Mouse (Mus musculus): Measurements from ENCODE around the gene Btn2a2. TPM values are rescaled to one million over a fixed set of nuclear protein-coding genes. Genes with fewer than 3 reads are reported as not detected.

Btn2a2 gene
- polyA plus RNA-seq, 1 experiment from 2014 or later, result 0.20 TPM

- WGBS, result 84% methylated on average over 2 of the region's 2 CpGs
- Histone ChIP-seq H3K27me3 (ENCODE audit: control insufficient read depth, insufficient read depth, low read depth, low read length) (no peaks in the 10 kb centered on the region), H3K36me3 (ENCODE audit: control insufficient read depth, insufficient read depth, low read length) (no peaks in the 10 kb centered on the region), H3K9me3 (ENCODE audit: control insufficient read depth, low read length) (no peaks in the 10 kb centered on the region), H3K4me1 (replicated peaks; ENCODE audit: control insufficient read depth, insufficient read depth, low read length) (no peaks in the 10 kb centered on the region), H3K4me2 (ENCODE audit: low read depth, low read length) (no peak overlapping the region), H3K9ac (ENCODE audit: low read length) (no peak overlapping the region), H3K4me3 (ENCODE audit: low read length) (no peak overlapping the region), H3K27ac (ENCODE audit: low read length) (no peak overlapping the region)
- no peak for ATAC-seq (ENCODE audit: low read depth)
Measured at GRCm38 (mm10) chr13:23483153-23483552, 5.5 kb downstream of the Btn2a2 start.

DNA sequence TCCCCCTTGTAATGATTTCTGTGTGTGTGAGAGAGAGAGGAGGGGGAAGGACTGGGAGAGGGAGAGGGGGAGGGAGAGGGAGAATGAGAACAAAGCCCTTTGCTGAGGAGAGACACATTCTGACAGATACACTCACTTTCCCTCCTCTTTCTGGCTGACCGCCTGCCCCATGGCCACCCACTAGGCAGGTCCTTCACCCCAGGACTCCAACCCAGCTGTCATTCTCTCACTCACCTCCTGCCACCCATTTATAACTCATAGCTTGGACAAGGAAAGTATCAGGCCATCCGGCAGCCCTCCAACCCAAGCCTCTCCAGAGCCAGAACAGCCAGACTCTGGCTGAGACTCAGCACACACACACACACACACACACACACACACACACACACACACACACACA lies 13.0 kb downstream of the Btn2a2 start:
- no peaks in the 10 kb centered on the region for H3K36me3 ChIP-seq (ENCODE audit: control insufficient read depth, insufficient read depth, low read length)
- no peak overlapping the region for H3K27ac ChIP-seq (ENCODE audit: low read length)
- 12% methylated on average over 2 of the region's 2 CpGs for WGBS
- H3K4me2 ChIP-seq (ENCODE audit: low read depth, low read length), result no peak overlapping the region
- no peak overlapping the region for H3K9ac ChIP-seq (ENCODE audit: low read length)
- peak; percentile 91 for ATAC-seq (ENCODE audit: low read depth)
- no peak overlapping the region for H3K4me3 ChIP-seq (ENCODE audit: low read length)
- H3K4me1 ChIP-seq (replicated peaks; ENCODE audit: control insufficient read depth, insufficient read depth, low read length), result no peaks in the 10 kb centered on the region
- no peaks in the 10 kb centered on the region for H3K27me3 ChIP-seq (ENCODE audit: control insufficient read depth, insufficient read depth, low read depth, low read length)
- H3K9me3 ChIP-seq (ENCODE audit: control insufficient read depth, low read length), result no peaks in the 10 kb centered on the region

DNA sequence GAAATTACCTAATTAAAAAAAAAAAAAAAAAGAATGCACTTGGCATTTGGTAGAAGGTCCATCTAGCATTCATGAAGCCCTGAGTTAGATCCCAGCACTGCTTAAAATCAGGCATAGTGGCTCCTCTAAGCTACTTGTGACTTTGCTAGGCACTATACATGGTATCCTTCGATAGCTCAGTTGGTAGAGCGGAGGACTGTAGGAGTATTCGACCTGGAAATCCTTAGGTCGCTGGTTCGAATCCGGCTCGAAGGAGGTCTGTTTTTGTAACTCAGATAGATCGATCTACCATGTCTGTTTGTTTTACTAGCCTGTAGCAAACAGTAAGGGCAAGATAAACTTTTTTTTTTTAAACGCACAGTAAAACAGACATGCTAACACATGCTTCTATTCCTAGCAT lies 21.7 kb downstream of the Btn2a2 start:
- Histone ChIP-seq H3K9me3 (ENCODE audit: control insufficient read depth, low read length) (no peaks in the 10 kb centered on the region), H3K27ac (ENCODE audit: low read length) (no peak overlapping the region), H3K27me3 (ENCODE audit: control insufficient read depth, insufficient read depth, low read depth, low read length) (no peaks in the 10 kb centered on the region), H3K9ac (ENCODE audit: low read length) (no peak overlapping the region), H3K4me1 (replicated peaks; ENCODE audit: control insufficient read depth, insufficient read depth, low read length) (peaks cover 17% of the 10 kb centered on the region), H3K36me3 (ENCODE audit: control insufficient read depth, insufficient read depth, low read length) (no peaks in the 10 kb centered on the region), H3K4me2 (ENCODE audit: low read depth, low read length) (no peak overlapping the region; the same call in 1 of the 2 replicates), H3K4me3 (ENCODE audit: low read length) (no peak overlapping the region)
- peak; percentile 76; the same call in 1 of the 2 replicates for ATAC-seq (ENCODE audit: low read depth)
- WGBS, result 3% methylated on average over 9 of the region's 9 CpGs

- no peak overlapping the region for H3K9ac ChIP-seq (ENCODE audit: low read length)
- no peaks in the 10 kb centered on the region for H3K27me3 ChIP-seq (ENCODE audit: control insufficient read depth, insufficient read depth, low read depth, low read length)
- no peak for ATAC-seq (ENCODE audit: low read depth)
- no peaks in the 10 kb centered on the region for H3K9me3 ChIP-seq (ENCODE audit: control insufficient read depth, low read length)
- WGBS, result 54% methylated on average over 1 of the region's 1 CpGs
- H3K36me3 ChIP-seq (ENCODE audit: control insufficient read depth, insufficient read depth, low read length), result no peaks in the 10 kb centered on the region
- H3K4me2 ChIP-seq (ENCODE audit: low read depth, low read length), result no peak overlapping the region; the same call in 1 of the 2 replicates
- H3K4me1 ChIP-seq (replicated peaks; ENCODE audit: control insufficient read depth, insufficient read depth, low read length), result peaks cover 17% of the 10 kb centered on the region
- no peak overlapping the region for H3K4me3 ChIP-seq (ENCODE audit: low read length)
- no peak overlapping the region for H3K27ac ChIP-seq (ENCODE audit: low read length)
Measured at GRCm38 (mm10) chr13:23466306-23466705, 22.4 kb downstream of the Btn2a2 start.

DNA sequence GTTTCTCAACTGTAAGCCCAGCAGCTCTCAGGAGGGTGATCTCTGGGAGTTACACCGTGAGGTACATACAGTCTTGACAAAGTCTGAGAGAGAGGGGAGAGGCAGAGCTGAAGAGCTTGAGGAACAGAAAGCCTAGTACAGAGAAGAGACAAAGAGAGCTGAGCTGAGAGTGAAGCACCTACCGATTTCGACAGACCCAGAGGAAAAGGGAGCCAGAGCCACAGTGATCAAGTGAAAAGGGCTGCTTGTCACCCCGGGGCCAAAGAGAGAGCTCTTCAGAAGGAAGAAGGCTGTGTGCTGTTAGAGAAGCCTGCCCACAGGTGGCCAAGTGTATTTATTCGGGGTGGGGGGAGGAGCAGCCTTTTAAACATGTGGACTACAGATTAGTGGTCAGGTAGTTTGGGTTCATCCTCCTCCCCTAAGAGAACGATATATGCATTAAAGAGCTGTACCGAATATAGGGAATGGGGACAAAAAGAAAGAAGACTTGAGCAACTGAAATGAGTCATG lies 23.0 kb downstream of the Btn2a2 start, which contains the start of gene Btn1a1:
Gene Btn1a1 (minus strand): TSS at position 302 of the 510 bp plus-strand sequence.
- peak within 1 kb of the TSS; percentile 69 for H3K4me3 ChIP-seq (ENCODE audit: low read length)
- 3% methylated on average over 7 of the region's 7 CpGs for WGBS
- peak within 1 kb of the TSS; percentile 67 for H3K9ac ChIP-seq (ENCODE audit: low read length)
- no peak within 1 kb of the TSS for H3K27ac ChIP-seq (ENCODE audit: low read length)
- H3K4me1 ChIP-seq (replicated peaks; ENCODE audit: control insufficient read depth, insufficient read depth, low read length), result peaks cover 17% of the 10 kb centered on the region
- ATAC-seq (ENCODE audit: low read depth), result no peak
- H3K9me3 ChIP-seq (ENCODE audit: control insufficient read depth, low read length), result no peaks in the 10 kb centered on the region
- H3K36me3 ChIP-seq (ENCODE audit: control insufficient read depth, insufficient read depth, low read length), result no peaks in the 10 kb centered on the region
- no peaks in the 10 kb centered on the region for H3K27me3 ChIP-seq (ENCODE audit: control insufficient read depth, insufficient read depth, low read depth, low read length)
- H3K4me2 ChIP-seq (ENCODE audit: low read depth, low read length), result peak within 1 kb of the TSS; percentile 95

DNA sequence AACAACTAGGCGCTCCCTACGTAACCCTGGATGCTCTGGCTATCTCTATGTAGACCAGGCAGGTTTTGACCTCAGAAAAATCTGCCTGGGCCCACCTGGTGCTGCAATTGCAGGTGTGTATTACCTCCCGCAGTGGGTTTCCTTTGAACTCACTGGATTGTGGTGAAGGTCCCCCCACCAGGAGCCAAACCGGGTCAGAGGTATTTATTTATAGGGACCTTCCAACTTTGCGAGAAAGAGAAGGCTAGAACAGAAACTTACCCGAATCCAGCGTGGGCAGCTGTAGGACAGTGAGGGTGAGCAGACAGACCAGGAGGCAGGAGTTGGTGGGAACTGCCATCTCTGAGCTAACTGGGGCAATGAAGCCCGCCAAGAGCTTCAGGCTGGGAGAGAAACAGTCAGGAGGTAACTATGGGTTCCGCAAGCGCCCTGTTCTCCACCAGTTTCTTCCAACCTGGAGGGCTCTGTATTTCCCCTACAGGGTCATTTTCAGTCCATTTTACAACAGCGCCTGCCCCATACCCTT lies 23.8 kb downstream of the Btn2a2 start:
- Histone ChIP-seq H3K4me1 (replicated peaks; ENCODE audit: control insufficient read depth, insufficient read depth, low read length) (peaks cover 17% of the 10 kb centered on the region), H3K4me2 (ENCODE audit: low read depth, low read length) (peak overlapping the region; percentile 95), H3K36me3 (ENCODE audit: control insufficient read depth, insufficient read depth, low read length) (no peaks in the 10 kb centered on the region), H3K9ac (ENCODE audit: low read length) (peak overlapping the region; percentile 67), H3K27ac (ENCODE audit: low read length) (no peak overlapping the region), H3K27me3 (ENCODE audit: control insufficient read depth, insufficient read depth, low read depth, low read length) (no peaks in the 10 kb centered on the region), H3K4me3 (ENCODE audit: low read length) (peak overlapping the region; percentile 69), H3K9me3 (ENCODE audit: control insufficient read depth, low read length) (no peaks in the 10 kb centered on the region)
- 4% methylated on average over 11 of the region's 11 CpGs for whole genome bisulfite sequencing
- no peak for ATAC-seq (ENCODE audit: low read depth)

DNA sequence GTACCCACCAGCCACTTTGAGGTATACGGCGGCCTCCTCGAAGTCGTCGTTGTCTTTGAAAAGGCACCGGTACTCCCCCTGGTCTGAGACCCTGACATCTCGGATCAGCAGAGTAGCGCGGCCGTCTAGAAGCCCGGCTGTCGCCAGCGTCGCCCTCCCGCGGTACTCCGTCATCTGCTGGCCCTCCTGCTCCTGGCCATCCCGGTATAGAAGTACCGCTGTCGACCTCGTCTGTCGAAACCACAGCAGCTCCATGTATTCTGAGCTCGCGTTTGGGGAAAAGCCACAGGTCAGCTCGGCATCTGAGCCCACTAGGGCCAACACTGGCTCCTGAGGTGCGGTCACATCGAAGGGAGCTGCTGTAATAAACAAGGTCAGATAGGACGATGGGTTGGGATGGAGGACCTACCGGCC lies 24.4 kb downstream of the Btn2a2 start:
- Histone ChIP-seq H3K27ac (ENCODE audit: low read length) (no peak overlapping the region), H3K9me3 (ENCODE audit: control insufficient read depth, low read length) (no peaks in the 10 kb centered on the region), H3K4me1 (replicated peaks; ENCODE audit: control insufficient read depth, insufficient read depth, low read length) (peaks cover 21% of the 10 kb centered on the region), H3K9ac (ENCODE audit: low read length) (peak overlapping the region; percentile 67), H3K4me2 (ENCODE audit: low read depth, low read length) (peak overlapping the region; percentile 95), H3K27me3 (ENCODE audit: control insufficient read depth, insufficient read depth, low read depth, low read length) (no peaks in the 10 kb centered on the region), H3K4me3 (ENCODE audit: low read length) (peak overlapping the region; percentile 69), H3K36me3 (ENCODE audit: control insufficient read depth, insufficient read depth, low read length) (no peaks in the 10 kb centered on the region)
- ATAC-seq (ENCODE audit: low read depth), result peak; percentile 60
- 1% methylated on average over 29 of the region's 29 CpGs for WGBS

DNA sequence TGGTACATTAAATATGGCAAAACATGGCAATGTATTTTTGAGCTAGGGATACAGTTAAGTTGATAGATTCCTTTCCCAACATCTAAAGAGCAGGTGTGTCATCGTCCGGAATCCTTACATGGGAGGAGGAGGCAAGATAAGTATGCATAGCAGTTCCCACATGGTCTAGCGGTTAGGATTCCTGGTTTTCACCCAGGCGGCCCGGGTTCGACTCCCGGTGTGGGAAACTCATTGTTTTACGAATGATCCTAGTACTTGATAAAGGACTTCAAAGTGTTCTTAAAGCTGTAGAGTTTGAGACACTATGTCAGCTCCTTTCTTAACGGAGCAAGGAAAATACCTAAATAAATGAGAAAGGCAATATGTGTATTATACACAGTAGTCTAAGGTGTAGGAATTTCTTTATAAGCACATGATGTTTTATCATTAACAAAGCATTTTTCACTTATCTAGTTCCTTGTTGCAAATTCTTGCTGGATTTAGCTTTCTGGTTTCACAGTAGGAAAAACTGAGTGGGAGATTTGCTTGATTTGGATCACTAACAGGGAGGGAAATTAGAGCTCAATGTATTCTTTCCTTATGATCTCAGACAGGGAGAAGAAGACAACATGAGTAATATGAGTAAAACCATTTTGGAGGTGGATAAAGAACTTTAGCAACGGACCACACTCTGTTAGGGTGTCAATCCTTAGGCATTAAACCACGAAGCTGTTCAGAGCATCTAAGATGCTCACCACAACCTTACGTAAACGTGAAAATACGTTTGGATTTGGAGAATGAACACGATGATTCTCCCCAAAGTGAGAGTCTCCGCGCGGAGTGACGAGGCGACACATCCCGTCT lies 25.1 kb downstream of the Btn2a2 start:
- H3K36me3 ChIP-seq (ENCODE audit: control insufficient read depth, insufficient read depth, low read length), result no peaks in the 10 kb centered on the region
- no peaks in the 10 kb centered on the region for H3K27me3 ChIP-seq (ENCODE audit: control insufficient read depth, insufficient read depth, low read depth, low read length)
- ATAC-seq (ENCODE audit: low read depth), result peak; percentile 66
- H3K4me3 ChIP-seq (ENCODE audit: low read length), result peak overlapping the region; percentile 69
- under 1% methylated on average over 21 of the region's 21 CpGs for WGBS
- no peaks in the 10 kb centered on the region for H3K9me3 ChIP-seq (ENCODE audit: control insufficient read depth, low read length)
- H3K4me1 ChIP-seq (replicated peaks; ENCODE audit: control insufficient read depth, insufficient read depth, low read length), result peaks cover 21% of the 10 kb centered on the region
- no peak overlapping the region for H3K27ac ChIP-seq (ENCODE audit: low read length)
- peak overlapping the region; percentile 95 for H3K4me2 ChIP-seq (ENCODE audit: low read depth, low read length)
- H3K9ac ChIP-seq (ENCODE audit: low read length), result peak overlapping the region; percentile 67

DNA sequence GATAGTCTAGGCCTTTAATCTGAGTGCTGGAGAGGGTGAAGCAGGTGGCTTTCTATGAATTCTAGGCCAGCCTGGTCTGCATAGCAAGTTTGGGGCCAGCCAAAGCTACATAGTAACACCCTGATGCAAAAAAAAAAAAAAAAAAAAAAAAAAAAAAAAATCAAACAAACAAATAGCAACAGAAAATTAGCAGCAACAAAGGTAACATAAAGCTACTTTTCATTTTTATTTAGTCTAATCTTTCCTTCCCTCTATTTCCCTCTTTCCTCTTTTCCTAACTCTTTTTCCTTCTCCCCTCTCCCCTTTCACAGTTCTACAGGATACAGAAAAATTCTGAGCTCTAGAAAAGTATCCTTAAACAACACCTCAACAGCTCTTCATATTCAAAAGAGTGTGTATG lies 26.0 kb downstream of the Btn2a2 start:
- no peak for ATAC-seq (ENCODE audit: low read depth)
- Histone ChIP-seq H3K4me1 (replicated peaks; ENCODE audit: control insufficient read depth, insufficient read depth, low read length) (peaks cover 21% of the 10 kb centered on the region), H3K27me3 (ENCODE audit: control insufficient read depth, insufficient read depth, low read depth, low read length) (no peaks in the 10 kb centered on the region), H3K27ac (ENCODE audit: low read length) (no peak overlapping the region), H3K4me3 (ENCODE audit: low read length) (no peak overlapping the region), H3K36me3 (ENCODE audit: control insufficient read depth, insufficient read depth, low read length) (no peaks in the 10 kb centered on the region), H3K9me3 (ENCODE audit: control insufficient read depth, low read length) (no peaks in the 10 kb centered on the region), H3K9ac (ENCODE audit: low read length) (no peak overlapping the region), H3K4me2 (ENCODE audit: low read depth, low read length) (no peak overlapping the region)
